Mouse (Mus musculus) neutrophil, adult 5-6 weeks (primary cell): Measurements from ENCODE around the gene Clk1. TPM values are rescaled to one million over a fixed set of nuclear protein-coding genes. Genes with fewer than 3 reads are reported as not detected.

ENCODE experiments used
- ATAC-seq: fragments of 151-379, 151-347 bp; 2 replicates; pipeline ENCODE4 v1.8.0; 2017; ENCODE audit warnings: mild to moderate bottlenecking, moderate TSS enrichment; ENCODE audit not compliant: insufficient number of reproducible peaks, poor library complexity, low FRiP score, severe bottlenecking; ENCODE audit errors: extremely low read depth
- total RNA-seq: library from RNA; stranded (forward); fragments of 200-1000 nt; gene quantifications from 2 replicates; pipeline ENCODE4 v1.2.3, GENCODE M21; 2017

Gene Clk1
- total RNA-seq, 1 experiment from 2014 or later = 1,572 TPM

- ATAC-seq = no peak
Observed at GRCm38 (mm10) chr1:58364551-58364950, 59.3 kb downstream of the Clk1 start.

DNA sequence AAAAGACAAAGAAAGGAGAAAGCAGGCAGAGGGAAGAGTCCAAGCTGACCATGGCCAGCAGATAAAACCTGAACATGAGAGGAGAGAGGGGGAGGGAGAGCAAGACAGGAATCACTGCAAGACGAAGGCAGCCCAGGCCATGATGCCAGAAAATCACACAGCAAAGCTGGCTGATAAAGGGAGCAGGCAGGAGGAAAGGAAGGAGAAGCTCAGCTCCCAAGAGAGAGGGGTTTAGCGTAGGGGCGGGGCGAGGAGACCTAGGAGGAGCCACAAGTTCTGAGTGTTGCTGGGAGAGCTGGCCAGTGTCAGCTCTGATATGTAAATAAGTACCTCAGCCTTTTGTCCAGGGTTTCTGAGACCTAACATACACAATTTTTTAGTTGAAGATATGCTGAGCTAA, 61.6 kb downstream of the Clk1 start:
- ATAC-seq = no peak

Other genes with a start within 250 kb of the Clk1 start
- not detected in 2 replicates for gene Aox4, start 213.7 kb downstream of the Clk1 start, total RNA-seq
- not detected in 2 replicates for gene Aox2, start 145.7 kb downstream of the Clk1 start, total RNA-seq
- gene Bzw1, start 31.2 kb downstream of the Clk1 start, total RNA-seq = 102 and 104 TPM in 2 replicates
- 9.5 and 14.1 TPM in 2 replicates for gene Nif3l1, start 21.1 kb upstream of the Clk1 start, total RNA-seq
- gene Ppil3, start 21.4 kb upstream of the Clk1 start, total RNA-seq = 41.0 and 41.4 TPM in 2 replicates
- 23.6 and 25.3 TPM in 2 replicates for gene Orc2, start 81.0 kb upstream of the Clk1 start, total RNA-seq
- gene Fam126b, start 162.3 kb upstream of the Clk1 start, total RNA-seq = 12.9 and 22.0 TPM in 2 replicates
- 15.7 and 16.8 TPM in 2 replicates for gene Ndufb3, start 162.3 kb upstream of the Clk1 start, total RNA-seq